Mouse (Mus musculus) midbrain, embryonic 10.5 days (tissue): ENCODE data around the gene Rbms3. TPM values are rescaled to one million over a fixed set of nuclear protein-coding genes. Genes with fewer than 3 reads are reported as not detected.

Experiments
- DNase-seq: peaks from one replicate; pipeline ENCODE4 v3.0.0-alpha.2; 2017; ENCODE audit warnings: low spot score
- H3K27ac ChIP-seq: fragments of 300-500 bp; sonication (generic); replicated peaks from 2 replicates; pipeline ENCODE4 v1.5.1; 2016; ENCODE audit warnings: mild to moderate bottlenecking
- H3K27me3 ChIP-seq: fragments of 300-500 bp; sonication (generic); 2 replicates; pipeline ENCODE4 v1.6.1; 2016; ENCODE audit warnings: low read depth, mild to moderate bottlenecking; ENCODE audit not compliant: poor library complexity, severe bottlenecking
- H3K36me3 ChIP-seq: fragments of 300-500 bp; sonication (generic); 2 replicates; pipeline ENCODE4 v1.6.1; 2016; ENCODE audit warnings: mild to moderate bottlenecking, moderate library complexity
- H3K4me1 ChIP-seq: fragments of 300-500 bp; sonication (generic); 2 replicates; pipeline ENCODE4 v1.6.1; 2016
- H3K4me3 ChIP-seq: fragments of 300-500 bp; sonication (generic); 2 replicates; pipeline ENCODE4 v1.5.1; 2016; ENCODE audit warnings: mild to moderate bottlenecking, moderate library complexity
- H3K9me3 ChIP-seq: fragments of 300-500 bp; sonication (generic); replicated peaks from 2 replicates; pipeline ENCODE4 v1.6.1; 2016; ENCODE audit warnings: mild to moderate bottlenecking
- WGBS: fragments of 180-500 bp; shearing (Covaris S2); methylation state at CpG from one replicate; pipeline ENCODE4 v1.1.7; 2016; 5-methylcytosine and 5-hydroxymethylcytosine counted together
- polyA plus RNA-seq: library from polyadenylated mRNA; unstranded; fragments of >200 nt; fragmentation: Nextera tagmentation; extraction: Ambion mirVana; gene quantifications from 2 replicates; pipeline ENCODE4 v1.2.1, GENCODE M21; 2016

Gene Rbms3
- polyA plus RNA-seq, 1 experiment from 2014 or later: 11.4 TPM

- H3K36me3 ChIP-seq: no peaks in the 10 kb centered on the region
- no peak overlapping the region for H3K27ac ChIP-seq
- no peak for DNase-seq
- WGBS: 91% methylated on average over 7 of the region's 7 CpGs
- no peaks in the 10 kb centered on the region for H3K9me3 ChIP-seq
- no peaks in the 10 kb centered on the region for H3K4me1 ChIP-seq
- no peak overlapping the region for H3K4me3 ChIP-seq
- no peaks in the 10 kb centered on the region for H3K27me3 ChIP-seq
Measured at GRCm38 (mm10) chr9:116821601-116822000, 808.1 kb downstream of the Rbms3 start.

- no peaks in the 10 kb centered on the region for H3K27me3 ChIP-seq
- H3K4me1 ChIP-seq: no peaks in the 10 kb centered on the region; the same call in 1 of the 2 replicates
- no peaks in the 10 kb centered on the region for H3K36me3 ChIP-seq
- no peak overlapping the region for H3K4me3 ChIP-seq
- 78% methylated on average over 1 of the region's 1 CpGs for WGBS
- no peaks in the 10 kb centered on the region for H3K9me3 ChIP-seq
- H3K27ac ChIP-seq: no peak overlapping the region
- no peak for DNase-seq
Measured at GRCm38 (mm10) chr9:116817196-116817595, 812.5 kb downstream of the Rbms3 start.

- H3K27me3 ChIP-seq: no peaks in the 10 kb centered on the region
- no peak overlapping the region for H3K27ac ChIP-seq
- WGBS: 83% methylated on average over 10 of the region's 10 CpGs
Measured at GRCm38 (mm10) chr9:116814495-116815094, 815.1 kb downstream of the Rbms3 start.

GRCm38 (mm10) chr9:116813396-116813795, 816.3 kb downstream of the Rbms3 start:
- no peak for DNase-seq
- Histone ChIP-seq H3K9me3 (no peaks in the 10 kb centered on the region), H3K4me1 (no peaks in the 10 kb centered on the region; the same call in none of the 2 replicates), H3K36me3 (no peaks in the 10 kb centered on the region), H3K4me3 (no peak overlapping the region), H3K27ac (no peak overlapping the region), H3K27me3 (no peaks in the 10 kb centered on the region)
- WGBS: 67% methylated on average over 2 of the region's 2 CpGs

More at GRCm38 (mm10) chr9:116814495-116815094, 815.1 kb downstream of the Rbms3 start:
- Histone ChIP-seq H3K36me3 (no peaks in the 10 kb centered on the region), H3K4me3 (no peak overlapping the region), H3K4me1 (no peaks in the 10 kb centered on the region; the same call in 1 of the 2 replicates), H3K9me3 (no peaks in the 10 kb centered on the region)
- DNase-seq: no peak

- H3K27me3 ChIP-seq: peaks cover 11% of the 10 kb centered on the region; the same call in 1 of the 2 replicates
- H3K4me3 ChIP-seq: no peak overlapping the region
- peaks cover 17% of the 10 kb centered on the region for H3K4me1 ChIP-seq
- no peak overlapping the region for H3K27ac ChIP-seq
- no peaks in the 10 kb centered on the region for H3K36me3 ChIP-seq
- no peak for DNase-seq
- no peaks in the 10 kb centered on the region for H3K9me3 ChIP-seq
- 95% methylated on average over 5 of the region's 5 CpGs for whole genome bisulfite sequencing
Measured at GRCm38 (mm10) chr9:116809260-116809659, 820.5 kb downstream of the Rbms3 start.

- H3K4me3 ChIP-seq: no peak overlapping the region
- H3K9me3 ChIP-seq: no peaks in the 10 kb centered on the region
- peaks cover 11% of the 10 kb centered on the region; the same call in 1 of the 2 replicates for H3K27me3 ChIP-seq
- H3K4me1 ChIP-seq: peaks cover 17% of the 10 kb centered on the region
- WGBS: 79% methylated on average over 4 of the region's 4 CpGs
- H3K27ac ChIP-seq: peak overlapping the region; percentile 78; the same call in 1 of the 2 replicates
- no peak for DNase-seq
- H3K36me3 ChIP-seq: no peaks in the 10 kb centered on the region
Measured at GRCm38 (mm10) chr9:116808401-116808800, 821.3 kb downstream of the Rbms3 start.

- WGBS: 23% methylated on average over 16 of the region's 16 CpGs
- Histone ChIP-seq H3K4me3 (peak overlapping the region; percentile 9; the same call in 1 of the 2 replicates), H3K36me3 (no peaks in the 10 kb centered on the region), H3K27ac (peak overlapping the region; percentile 78), H3K9me3 (no peaks in the 10 kb centered on the region), H3K27me3 (peaks cover 11% of the 10 kb centered on the region; the same call in 1 of the 2 replicates), H3K4me1 (peaks cover 17% of the 10 kb centered on the region)
- DNase-seq: peak; percentile 59
Measured at GRCm38 (mm10) chr9:116807166-116808081, 822.3 kb downstream of the Rbms3 start.

GRCm38 (mm10) chr9:116803292-116803731, 826.4 kb downstream of the Rbms3 start:
- Histone ChIP-seq H3K36me3 (no peaks in the 10 kb centered on the region), H3K27me3 (peaks cover 11% of the 10 kb centered on the region; the same call in 1 of the 2 replicates), H3K4me3 (no peak overlapping the region), H3K9me3 (no peaks in the 10 kb centered on the region), H3K4me1 (peaks cover 16% of the 10 kb centered on the region), H3K27ac (no peak overlapping the region)
- WGBS: 86% methylated on average over 3 of the region's 3 CpGs
- DNase-seq: no peak

- H3K36me3 ChIP-seq: no peaks in the 10 kb centered on the region
- peaks cover 11% of the 10 kb centered on the region; the same call in 1 of the 2 replicates for H3K27me3 ChIP-seq
- H3K4me1 ChIP-seq: peaks cover 9% of the 10 kb centered on the region
- no peak overlapping the region for H3K4me3 ChIP-seq
- H3K27ac ChIP-seq: no peak overlapping the region
- 85% methylated on average over 7 of the region's 7 CpGs for WGBS
- no peak for DNase-seq
- no peaks in the 10 kb centered on the region for H3K9me3 ChIP-seq
Measured at GRCm38 (mm10) chr9:116802602-116803001, 827.1 kb downstream of the Rbms3 start.

GRCm38 (mm10) chr9:116795240-116795955, 834.3 kb downstream of the Rbms3 start:
- Histone ChIP-seq H3K36me3 (no peaks in the 10 kb centered on the region), H3K27ac (no peak overlapping the region), H3K4me3 (no peak overlapping the region), H3K27me3 (no peaks in the 10 kb centered on the region), H3K4me1 (no peaks in the 10 kb centered on the region), H3K9me3 (no peaks in the 10 kb centered on the region)
- DNase-seq: no peak
- WGBS: 62% methylated on average over 2 of the region's 2 CpGs

GRCm38 (mm10) chr9:116791850-116792249, 837.9 kb downstream of the Rbms3 start:
- Histone ChIP-seq H3K9me3 (no peaks in the 10 kb centered on the region), H3K4me1 (peaks cover 8% of the 10 kb centered on the region), H3K36me3 (no peaks in the 10 kb centered on the region), H3K27ac (no peak overlapping the region), H3K27me3 (no peaks in the 10 kb centered on the region), H3K4me3 (no peak overlapping the region)
- 89% methylated on average over 7 of the region's 7 CpGs for WGBS
- no peak for DNase-seq
